Mouse (Mus musculus) hindlimb bud, embryonic 11.5 days (tissue): Measurements from ENCODE around the gene Smim24.

Experiments used
- DNase-seq: peaks from one replicate; pipeline ENCODE4 v3.0.0-alpha.2; 2012; ENCODE audit warnings: low read depth, low spot score; ENCODE audit errors: extremely low spot score

Gene Smim24

DNA sequence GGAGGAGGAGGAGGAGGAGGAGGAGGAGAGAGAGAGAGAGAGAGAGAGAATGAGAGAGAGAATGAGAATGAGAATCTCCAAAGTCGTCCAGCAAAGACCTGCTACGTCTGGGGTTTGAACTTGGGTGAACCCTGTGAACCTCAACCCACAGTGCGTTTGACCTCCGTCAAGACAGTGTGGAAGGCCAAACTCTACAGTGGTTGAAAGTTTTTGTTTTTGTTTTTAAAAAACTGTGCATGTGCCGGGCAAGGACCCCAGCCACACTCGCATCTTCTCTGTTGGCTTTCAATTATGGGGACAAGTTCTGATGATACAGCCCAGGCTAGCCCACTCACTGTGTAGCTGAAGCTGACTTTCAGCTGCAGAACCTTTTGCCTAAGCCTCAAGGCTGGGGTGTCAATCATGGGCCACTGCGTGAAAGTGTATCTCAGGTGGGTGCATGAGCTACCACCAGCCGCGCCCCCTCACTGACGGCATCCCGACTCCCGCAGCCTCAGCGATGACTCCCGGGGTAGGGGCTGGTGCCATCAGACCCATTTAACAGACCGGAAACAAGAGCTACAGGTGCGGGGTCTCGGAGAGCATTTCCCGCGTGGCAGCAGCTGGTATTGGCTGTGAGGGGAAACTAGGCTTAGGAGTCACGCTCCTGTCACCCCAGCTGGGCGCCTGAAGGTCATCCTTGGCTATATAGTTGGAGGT, 39.5 kb downstream of the Smim24 start:
- no peak for DNase-seq

DNA sequence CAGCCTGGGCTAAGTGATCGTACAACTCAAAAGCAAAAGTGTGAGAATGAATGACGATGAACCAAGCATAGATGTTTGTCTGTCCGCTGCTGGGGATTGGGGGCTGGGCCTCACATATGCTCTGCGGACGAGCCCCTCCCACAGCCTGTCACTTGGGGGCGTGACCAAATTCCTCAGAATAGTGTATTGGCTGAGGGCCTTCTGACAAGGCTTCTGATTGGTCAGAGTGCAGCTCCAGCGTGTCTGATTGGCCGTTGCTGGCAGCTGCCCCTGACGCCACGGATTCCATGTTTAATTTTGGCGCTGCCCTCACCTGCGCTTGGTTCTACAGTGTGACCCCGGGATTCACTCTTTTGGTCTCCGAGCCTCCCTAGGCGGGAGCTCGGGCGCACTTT, 40.0 kb downstream of the Smim24 start:
- DNase-seq, result peak; percentile 63

DNA sequence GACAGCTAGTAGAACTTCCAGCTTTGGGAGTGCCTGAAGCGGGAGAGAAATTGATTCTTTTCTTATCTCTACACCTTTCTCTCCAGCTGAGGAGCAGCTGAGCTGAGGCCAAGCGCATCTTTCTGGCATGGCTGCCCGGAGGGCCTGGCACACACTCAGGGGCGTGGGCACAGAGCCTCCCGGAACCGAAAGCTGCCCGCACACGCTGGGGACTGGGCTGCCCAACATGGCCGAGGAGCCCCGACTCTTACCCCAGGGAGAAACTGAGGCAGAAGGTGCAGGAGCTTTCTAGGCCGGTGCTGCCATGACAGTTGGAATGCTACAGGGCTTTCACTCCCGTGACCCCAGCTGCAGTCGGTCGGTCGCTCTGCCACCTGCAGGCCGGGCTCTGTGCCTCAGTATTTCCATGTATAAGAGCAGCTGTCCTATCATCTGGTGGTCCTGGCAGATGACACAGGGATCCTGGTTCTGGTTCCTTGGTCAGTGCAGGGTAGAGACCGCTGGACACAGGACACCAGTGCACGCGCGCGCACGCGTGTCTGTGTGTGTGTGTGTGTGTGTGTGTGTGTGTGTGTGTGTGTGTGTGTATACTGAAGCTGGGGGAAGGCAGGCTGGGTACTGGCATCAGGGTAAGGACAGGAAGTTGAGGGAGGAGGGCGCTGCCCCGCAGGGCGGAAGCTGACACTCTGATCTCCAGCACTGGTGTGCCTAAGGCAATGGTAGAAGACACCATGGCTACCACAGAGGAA, 40.9 kb downstream of the Smim24 start:
- DNase-seq, result no peak

DNA sequence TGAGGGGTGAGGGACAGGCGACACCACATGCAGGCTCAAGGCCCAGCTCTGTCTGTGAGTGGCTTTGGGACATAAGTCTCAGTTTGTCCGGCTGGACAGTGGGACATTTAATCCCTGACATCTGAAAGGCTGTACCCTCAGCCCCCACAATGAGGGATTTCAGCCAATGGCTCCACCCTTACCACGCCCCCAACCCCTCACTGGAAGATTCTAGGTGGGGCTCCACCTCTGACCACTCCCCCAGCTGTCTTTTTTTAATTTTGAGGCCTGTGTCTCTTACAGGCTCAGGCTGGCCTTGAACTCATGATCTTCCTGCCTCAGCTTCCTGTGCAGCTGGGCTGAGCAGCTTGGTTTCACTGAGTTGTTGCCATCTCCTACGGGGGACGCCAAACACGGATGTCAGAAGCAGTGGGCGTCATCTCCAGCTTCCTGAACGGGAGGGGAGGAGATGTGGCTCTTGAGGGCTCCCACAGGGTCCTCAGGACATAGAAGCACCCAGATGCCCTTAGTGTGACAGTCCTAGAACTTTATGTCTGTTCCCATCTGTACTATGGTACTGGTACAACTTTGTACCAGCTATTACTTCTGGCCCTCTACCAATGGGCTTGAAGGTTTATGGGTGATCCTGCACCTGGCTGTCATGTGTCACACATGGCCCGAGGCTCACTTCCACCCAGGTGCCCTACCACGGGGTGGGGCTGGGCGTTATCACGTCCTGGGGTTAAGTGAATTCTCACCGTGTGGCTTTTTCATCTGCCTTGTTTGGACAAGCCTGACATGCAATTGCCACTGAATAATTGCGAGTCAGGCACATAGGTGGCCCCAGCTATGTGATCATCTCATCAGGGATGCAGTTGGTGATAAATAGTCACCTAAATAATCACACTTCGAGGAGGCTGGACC, 41.8 kb downstream of the Smim24 start:
- no peak for DNase-seq

DNA sequence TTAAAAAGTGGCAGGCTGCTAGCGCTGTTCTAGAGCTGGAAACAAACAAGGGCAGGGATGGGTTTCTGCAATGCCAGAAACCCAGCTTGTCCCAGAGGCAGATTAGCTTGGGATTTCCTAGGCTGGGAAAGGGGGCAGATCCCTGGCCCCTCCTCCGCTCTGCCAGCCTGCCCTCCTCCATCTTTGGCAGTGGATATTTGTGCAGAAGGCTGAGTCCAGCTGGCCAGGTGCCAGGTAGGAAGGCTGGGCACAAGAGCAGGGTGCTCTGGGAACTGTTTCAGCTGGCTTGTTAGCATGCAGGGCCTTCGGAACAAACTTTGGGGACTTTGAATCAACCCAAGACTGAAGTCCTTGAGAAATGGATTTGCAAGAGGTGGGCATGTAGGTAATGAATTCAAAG, 42.6 kb downstream of the Smim24 start:
- DNase-seq, result no peak

DNA sequence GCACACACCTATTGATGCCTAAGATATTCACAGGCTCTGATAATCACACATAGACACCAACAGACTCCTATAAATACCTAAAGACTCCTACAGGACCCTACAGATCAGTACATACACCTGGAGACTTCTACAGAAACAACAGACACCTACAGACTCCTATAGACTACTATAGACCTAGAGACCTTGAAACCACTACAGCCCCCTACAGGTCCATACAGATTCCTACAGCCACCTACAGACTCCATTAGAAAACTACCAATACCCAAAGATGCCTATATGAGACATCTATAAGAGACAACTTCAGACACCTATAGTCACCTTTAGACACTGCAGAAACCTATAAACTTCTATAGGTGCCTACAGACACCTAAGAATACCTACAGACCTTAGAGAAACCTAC, 48.2 kb downstream of the Smim24 start:
- no peak for DNase-seq
